Mouse (Mus musculus) layer of hippocampus, adult 11-12 months (tissue): ENCODE data around the gene Coa5.
A peak's percentile ranks its signal among the peaks of the same experiment; 100 is the strongest.

Experiments used
- DNase-seq: peaks from one replicate; pipeline ENCODE4 v3.0.0; 2022; ENCODE audit warnings: low spot score

Gene Coa5

DNA sequence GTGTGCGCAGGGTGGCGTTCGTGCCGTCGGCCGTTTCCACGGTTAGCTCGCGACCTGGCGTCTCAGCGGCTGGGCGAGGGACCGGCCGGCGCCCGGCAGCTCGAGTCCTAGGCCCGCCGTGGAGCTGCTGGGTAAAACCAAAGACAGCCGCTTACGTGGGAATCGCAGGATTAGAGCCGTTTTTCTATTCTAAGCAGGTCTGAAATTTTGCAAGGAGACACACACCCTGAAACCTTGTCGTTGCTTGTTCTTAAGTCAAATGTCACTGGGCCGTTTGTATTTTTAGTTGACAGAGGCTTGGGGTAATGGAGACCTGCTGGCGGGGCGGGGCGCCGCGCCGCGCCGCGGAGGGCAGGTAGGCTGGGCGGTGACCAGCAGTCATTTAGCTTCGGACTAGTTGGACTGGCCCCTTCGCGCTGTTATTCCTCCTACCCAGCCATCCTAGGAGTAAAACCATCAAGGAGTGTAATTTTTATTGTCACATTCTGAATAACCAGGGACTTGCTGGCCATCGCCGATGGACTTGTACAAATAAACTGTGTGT lies 466 bp upstream of the Coa5 start:
- no peak for DNase-seq

DNA sequence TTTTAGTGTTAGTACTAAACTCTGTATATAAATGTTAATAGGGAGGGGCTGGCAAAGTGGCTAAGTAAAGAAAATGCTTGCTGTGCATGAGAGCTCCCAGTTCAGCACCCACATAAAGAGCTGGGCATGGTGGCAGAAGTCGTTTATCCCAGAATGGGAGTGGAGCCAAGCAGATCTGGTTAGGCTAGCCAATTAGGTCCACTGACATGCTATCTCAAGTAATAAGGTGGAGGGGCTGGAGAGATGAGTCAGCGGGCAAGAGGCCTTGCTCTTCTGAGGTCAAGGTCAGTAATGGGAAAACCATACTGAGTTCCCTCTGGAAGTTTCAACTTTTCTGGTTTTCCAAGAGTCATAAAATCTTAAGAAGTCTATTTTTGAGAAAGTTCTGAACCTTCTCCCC lies 992 bp downstream of the Coa5 start:
- no peak for DNase-seq

DNA sequence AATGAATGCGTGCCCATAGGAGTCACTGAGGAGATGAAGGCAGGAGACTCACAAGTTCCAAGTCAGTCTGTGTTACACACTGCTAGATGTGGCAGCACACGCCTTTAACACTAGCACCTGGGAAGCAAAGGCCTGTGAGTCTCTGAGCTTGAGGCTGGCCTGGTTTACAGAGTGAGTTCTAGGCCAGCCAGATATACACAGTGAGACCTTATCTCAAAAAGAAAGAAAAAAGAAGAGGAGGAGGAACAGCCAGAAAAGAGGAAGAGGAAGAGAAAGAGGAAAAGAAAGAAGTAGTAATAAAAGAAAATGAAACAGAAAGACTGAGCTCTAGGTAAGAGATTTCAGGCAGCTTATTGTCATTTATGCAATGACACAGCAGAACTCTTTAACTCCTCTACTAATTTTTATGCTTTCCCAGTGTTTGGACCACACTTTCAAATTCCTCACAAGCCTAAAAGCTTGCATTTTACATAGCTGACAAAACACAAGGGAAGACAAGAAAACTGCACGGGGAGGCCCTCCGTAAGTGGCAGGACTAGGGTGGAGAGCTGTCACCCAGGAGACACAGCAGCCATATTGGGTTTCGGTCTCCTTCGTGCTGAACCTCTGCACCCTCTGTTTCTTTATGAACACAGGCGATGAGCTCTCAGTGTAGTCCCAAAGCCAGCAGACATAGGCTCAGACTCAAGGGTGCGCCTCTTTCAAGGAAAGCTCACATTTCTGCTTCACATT lies 2.6 kb downstream of the Coa5 start:
- DNase-seq: no peak

DNA sequence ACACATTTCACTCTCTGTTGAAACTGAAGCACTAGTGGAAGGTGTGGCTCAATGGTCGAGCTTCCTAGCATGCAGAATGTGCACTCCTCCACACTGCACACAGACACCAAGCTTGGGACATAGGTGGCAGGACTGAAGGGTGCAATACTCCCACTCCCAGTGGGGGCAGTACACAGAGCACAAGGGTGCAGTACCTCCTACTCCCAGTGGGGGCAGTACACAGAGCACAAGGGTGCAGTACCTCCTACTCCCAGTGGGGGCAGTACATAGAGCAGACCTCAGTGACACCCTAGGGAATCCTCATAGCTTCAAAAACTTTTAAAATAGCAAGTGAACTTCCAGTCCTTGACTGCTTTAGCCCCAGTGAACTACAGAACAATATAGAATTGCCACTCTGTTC lies 10.5 kb downstream of the Coa5 start:
- DNase-seq: peak; percentile 53

DNA sequence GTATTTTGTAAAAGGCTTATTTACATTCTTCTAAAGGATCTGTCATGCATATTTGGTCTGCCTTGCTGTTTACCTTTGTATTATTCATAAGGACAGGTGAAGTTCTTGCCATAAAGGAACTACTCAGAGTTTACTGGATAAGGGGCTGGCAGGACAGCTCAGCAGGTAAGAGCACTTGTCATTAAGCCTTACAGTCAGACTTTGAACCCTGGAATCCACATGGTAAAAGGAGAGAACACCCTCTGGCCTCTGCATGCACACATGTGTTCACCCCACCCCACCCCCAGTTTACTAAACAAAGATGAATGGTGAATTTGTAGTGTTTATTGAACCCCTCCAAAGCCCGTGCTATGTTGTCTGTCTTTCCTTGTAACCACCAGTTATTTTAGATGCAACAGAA lies 14.5 kb downstream of the Coa5 start:
- no peak for DNase-seq

DNA sequence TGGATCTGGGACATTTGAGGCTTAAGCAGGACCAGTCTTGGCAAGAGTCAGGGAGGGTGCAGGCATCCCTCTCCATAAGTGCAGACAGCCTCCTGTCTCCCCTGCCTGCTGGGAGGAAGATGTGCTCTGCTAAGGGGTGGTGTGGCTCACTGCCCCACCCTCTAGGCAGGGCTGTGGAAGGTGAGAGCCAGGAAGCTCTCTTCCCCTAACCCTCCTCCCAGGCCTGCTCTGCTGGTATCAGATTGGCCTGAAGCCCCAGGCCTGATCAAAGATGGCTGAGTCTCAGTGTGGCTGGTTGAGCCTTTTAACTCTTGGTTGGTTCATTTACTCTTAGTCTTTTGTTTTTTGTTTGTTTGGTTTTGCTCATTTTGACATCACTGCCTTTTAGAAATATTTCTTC lies 20.3 kb downstream of the Coa5 start:
- DNase-seq: no peak

DNA sequence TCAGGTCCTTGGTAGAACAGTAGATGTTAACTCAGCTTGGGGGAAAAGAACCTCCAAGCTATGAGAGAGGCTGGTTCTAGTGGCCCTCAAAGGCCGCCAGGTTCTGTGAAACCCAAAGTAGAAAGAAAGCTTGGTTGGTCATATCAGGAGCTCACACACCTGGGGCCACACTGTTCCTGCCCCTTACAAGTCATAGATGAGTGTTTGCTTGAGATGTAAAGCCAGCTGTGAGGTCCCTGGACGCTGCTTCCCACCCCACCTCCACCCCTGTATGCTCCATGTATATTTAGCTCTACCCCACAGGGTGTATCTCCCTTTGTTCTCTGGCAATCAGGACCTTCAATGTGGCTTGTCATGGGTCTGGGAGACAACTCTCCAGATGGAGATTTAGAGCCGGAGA lies 21.2 kb downstream of the Coa5 start:
- DNase-seq: no peak

DNA sequence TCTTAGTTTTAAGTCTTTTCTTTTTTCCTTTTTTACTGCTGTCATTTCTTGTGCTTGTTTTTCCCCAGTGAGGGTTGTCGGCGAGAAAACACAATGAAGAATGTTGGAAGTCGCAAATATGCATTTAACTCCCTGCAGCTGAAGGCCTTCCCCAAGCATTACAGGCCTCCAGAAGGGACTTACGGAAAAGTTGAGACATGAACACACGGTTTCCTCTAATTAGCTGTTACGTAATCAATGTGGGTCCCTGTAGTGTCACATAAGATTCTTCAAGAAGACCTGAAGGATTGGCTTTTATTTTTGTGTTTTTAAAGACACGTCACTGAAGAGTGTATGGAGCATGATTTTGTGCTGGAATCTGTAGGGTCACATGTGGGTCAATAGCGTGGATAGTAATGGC lies 21.8 kb downstream of the Coa5 start:
- no peak for DNase-seq

DNA sequence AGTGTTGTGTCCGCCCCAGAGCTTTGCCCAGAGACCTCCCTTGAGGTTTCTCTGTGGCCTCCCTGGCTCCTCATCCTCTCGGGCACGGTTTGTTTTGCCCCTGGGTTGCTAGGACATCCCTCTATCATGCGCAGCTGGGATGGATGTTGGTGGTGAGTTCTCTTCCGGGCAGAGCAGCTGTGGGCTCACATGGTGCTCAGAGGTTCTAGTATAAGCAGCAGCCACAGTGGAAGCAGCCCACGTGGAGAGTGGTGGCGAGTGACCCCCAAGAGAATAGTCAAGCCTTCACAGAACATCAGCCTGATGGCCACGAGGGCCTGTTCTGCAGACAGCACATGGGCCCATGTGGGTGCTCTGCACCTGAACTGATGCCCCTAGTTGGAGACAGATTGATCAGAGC lies 22.7 kb downstream of the Coa5 start:
- DNase-seq: no peak

DNA sequence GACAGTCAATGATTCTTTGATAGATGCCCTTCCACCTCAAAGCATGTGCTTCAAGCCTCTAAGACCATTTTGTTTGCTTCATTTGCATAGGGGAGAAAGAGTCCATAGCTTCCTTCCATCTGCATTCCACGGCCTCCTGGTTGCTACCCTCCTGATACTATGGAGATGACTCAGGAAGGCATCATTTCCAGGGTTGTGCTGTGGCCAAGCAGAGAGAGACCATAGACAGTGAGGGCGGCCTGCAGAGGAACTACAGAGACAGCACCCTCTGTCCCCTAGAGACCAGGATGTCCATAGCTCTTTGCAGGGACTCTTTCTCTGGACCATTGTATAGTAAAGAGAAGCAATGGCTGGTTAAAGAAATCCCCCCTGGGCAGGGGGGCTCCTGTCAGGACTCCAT lies 24.8 kb downstream of the Coa5 start:
- DNase-seq: no peak

DNA sequence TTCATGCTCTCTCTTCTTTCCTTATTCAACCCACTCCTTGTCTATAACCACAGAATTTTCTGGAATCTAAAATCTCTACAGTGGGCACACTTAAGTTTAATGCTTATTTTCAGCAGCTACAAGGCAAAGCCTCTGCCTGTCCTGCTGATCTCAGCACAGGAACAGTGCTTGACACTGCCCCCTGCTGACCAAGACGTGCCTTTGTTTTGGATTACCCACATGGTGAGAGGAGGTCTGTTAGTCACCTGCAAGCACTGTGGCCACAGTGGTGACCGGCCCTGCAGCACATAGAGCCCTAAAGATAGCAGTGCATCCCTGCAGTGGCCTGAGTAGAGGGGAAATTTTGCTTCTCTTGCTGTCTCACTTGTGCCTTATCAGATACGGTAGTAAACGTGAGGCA lies 28.2 kb downstream of the Coa5 start:
- DNase-seq: peak; percentile 60

DNA sequence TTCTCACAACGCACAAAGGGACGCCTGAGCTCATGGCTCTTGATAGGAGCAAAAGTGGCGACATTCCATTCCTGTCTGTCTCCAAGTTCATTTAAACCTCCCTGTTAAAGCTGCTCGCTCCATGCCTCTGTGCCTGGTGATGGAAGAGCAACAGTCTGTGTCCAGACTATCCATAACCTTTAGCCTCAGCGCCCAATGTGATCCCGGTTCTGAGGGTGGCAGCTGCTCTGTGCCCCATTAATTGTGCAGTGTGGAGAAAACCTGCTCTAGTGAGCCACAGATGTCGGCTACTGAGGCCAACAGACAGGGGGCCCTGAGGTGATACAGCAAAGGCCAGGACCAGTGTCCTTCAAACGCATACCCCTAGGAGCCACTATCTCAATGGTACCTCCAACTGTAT lies 30.2 kb downstream of the Coa5 start:
- no peak for DNase-seq

DNA sequence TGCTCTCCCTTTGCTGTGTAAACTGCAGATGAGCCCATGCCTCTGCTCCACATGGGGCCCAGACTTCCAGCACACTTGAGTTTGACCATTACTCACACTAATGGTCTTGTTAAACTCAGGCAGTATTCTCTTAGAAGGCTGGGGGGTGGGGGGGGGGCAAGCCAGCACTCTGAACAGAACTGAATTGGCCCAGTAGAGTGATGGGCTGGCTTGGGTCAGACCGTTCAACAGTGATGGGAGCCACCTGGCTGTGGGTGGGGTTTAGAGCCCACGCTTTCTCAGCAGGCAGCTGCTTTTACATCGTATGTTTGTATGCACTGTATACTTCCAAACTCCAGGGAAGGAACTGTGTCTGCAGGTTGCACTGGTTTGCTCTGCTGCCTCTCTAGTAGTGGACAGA lies 30.9 kb downstream of the Coa5 start:
- DNase-seq: no peak

DNA sequence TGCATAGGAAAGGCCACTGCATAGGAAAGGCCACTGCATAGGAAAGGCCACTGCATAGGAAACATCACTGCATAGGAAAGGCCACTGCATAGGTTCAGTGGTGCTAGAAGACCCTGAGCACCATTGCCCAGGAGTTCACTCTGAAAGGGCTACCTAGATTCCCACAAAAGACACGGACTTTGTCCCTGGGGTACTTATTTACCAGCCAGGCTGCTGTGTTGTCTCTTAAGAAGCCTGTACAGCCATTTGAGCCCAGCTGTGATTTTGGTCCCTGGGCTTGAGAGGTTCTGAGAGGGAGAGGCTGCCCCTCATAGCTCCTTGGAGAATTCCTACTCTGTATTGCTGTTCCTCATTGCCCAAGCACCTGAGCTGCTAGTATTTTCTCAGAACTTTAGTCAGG lies 33.4 kb downstream of the Coa5 start:
- DNase-seq: no peak

DNA sequence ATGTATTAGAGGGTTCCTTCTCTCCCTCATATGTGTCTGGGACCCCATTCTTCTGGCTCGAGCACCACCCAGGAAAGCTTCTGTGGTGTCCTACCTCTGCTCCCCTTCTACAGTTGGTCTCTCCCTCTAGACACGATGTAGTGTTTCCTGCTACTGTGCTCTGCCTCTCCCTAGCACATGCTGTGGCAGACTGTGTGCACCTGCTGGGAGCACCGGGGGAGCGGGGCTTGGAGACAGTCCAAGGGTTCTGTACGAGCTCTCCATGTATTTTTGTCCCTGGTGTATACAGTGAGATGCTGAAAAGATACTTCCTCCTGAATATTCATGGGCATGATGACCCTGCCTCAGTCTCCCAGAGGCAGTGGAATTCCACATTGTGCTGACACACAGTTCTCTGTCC lies 36.7 kb downstream of the Coa5 start:
- DNase-seq: peak; percentile 67

DNA sequence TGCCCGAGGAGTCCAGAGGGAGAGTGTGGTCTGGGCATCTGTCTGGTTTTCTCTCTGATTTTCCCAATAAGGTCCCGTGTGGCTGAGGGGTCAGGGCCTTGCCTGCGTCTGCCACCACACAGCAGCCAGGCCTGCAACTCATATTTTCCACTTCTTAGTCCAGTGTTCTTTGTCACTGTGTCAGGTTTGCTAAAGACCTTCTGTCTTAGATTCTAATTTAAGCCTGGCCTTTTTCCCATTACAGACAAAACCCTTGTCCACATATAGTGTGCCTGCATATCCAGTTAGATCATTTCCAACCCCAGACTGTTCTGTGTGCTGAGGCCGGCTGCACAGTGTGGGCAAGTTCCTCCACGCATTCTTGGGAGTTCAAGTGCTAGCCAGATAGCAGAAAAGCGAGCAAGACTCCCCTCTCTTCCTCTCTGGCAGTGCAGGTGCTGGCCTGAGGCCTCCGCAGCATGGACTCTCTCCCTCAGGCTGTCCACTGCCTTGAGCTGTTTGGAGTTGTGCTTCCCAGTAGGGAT lies 43.4 kb downstream of the Coa5 start:
- no peak for DNase-seq

DNA sequence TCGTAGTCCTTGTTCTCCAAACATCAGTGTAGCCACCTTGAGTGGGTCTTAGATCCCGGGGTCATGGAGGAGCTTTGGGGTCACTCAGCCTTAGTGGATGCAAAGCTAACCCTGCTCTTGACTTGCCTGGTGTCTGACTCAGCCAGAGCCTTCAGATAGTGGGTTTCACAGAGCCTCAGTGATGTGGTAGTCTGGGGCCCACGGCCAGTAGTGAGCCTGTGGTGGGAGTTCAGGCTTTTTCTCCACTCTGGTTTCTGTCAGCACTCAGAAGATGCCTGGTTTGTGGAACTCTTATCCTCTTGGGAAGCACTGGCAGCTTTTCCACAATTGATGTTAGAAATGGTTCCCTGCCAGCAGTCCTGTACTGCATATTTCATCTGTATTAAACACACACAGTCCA lies 45.6 kb downstream of the Coa5 start:
- no peak for DNase-seq

DNA sequence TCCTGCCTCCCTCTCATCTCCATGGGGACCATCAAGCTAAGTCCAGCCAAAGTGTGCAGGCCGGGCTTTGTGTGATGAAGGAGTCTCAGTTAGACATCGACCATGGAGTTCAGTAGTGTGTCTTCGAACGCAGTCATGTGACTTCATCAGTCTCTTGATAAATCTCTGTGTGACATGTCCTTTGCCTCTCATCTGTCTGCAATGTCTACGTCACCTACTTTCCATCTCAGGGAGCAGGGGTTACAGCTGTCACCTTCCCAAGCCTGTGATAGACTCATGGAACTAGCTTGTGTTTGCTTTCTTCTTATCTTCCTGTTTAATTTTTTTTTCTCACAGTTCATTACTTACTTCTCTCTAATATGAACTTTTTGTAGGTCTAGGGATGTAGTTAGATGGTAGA lies 49.0 kb downstream of the Coa5 start:
- DNase-seq: no peak

DNA sequence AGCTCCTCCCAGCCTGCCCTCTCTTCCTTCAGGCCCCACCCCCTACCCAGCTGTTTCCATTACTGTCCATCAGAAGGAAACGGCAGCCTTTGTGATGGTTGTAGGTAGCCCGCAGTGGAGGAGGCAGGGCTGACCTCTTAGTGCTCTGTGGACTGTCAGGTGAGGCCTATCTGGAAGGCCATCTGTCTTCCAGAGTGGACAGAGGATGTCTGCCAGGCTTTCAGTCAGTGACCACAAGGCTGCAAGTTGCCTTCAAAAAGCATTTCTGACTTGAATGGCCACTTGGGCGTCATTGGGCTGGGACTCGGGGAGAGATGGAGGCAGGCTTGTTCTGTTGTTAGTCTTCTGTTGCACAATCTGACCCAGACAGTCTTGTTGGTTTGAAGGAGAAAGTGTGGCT lies 50.4 kb downstream of the Coa5 start:
- DNase-seq: no peak

DNA sequence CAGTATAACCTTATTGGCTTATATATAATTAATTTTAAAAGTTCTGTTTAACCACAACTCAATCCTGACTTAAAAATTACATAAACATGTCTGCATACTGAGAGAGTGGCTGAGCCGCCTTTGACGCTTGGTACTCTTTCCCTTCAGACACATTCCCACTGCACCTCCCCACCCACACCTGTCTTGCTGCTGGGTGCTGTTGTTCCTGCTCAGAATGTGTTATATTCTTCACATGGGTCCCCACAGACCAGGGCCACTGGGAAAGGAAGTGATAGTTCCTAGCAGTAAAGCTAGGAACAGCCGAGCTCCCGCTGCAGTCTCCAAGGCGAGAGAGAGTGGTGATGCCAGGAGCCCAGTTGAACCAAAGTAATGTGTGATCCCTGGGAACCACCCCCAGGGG lies 51.8 kb downstream of the Coa5 start:
- DNase-seq: no peak

DNA sequence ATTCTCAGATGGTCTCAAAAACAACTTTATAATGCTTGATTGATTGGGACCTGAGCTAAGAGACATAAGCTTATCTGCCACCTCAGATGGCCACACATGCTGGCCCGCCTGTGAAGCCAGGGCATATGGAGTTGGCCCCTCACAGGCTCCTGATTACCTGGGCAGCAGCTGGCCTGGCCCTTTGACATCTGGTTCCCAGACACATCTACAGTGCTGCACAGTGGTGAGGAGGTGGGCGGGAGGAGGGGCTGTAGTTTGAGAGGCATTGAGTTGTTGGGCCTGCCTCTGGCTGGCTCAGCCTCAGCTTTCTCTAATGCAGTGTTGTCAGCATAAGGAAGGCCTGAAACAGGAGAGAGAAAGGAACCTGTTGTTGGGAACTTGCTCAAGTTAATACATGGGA lies 53.2 kb downstream of the Coa5 start:
- no peak for DNase-seq

DNA sequence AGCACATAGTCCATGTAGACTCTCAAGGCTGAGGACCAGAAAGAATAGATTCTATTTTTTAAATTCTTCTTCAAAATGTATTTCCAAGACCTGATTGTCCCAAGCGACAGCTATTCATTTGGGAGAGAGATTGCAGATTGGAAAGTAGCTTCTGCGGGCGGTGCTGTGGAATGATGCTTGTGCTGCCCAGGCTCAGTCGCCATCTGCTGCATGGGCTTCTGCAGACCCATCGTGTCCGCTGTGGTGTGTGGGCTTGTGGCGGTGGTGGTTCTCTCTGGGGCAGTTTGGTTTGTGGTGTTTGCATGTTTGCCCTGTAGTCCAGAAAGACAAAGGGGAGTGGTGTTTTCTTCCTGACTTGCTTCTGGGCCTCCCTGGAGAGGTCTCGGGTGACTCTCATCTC lies 53.7 kb downstream of the Coa5 start:
- DNase-seq: no peak

DNA sequence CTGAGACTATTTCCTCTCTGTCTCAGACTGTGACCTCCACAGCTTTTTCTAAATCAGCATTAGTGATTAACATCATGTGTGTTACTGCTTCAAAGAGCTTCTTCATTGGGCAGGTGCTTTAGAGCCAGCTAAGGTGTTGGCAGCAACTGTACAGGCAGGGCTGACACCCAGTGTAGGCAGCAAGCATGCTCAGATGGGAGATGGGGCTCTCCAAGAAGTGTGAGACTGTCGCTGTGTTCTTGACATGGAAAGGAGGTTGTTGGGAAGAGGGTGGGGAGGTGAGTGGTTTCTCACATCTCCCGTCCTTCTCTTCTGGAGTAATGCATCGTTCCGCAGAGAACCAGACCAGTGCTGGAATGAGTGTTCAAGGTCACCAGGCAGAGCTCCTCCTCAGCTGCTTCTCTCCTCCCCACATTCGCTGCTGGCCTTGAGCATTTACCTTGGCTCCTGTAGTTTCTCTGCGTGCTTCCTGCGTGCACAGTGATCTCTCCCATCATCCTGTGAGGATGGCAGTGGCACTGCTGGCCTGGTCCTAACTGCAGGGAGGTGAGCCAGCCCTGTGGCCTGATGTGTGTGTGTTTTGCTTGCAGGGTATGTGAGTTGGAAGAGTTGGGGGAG lies 61.0 kb downstream of the Coa5 start:
- no peak for DNase-seq

DNA sequence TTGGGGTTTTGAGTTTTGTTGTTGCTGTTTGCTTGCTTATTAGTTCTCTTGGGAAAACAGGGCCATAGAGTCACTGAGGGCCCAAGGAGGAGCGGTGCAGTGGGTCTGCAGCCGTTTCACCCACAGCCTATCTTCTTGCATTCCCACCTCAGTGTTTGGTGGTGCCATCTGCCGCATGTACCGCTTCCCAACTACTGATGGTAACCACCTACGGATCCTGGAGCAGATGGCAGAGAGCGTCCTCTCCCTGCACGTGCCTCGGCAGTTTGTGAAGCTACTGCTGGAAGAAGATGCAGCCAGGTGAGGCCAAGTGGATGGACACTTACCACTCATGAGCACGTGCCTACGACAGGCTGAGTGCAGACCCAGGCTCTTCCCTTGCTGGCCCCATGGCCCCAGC lies 61.8 kb downstream of the Coa5 start:
- DNase-seq: peak; percentile 79
